Mouse (Mus musculus) small intestine, adult 2 months (tissue): ENCODE results near the gene Zfp426. TPM values are rescaled to one million over a fixed set of nuclear protein-coding genes. Genes with fewer than 3 reads are reported as not detected.

Experiments used
- H3K27ac ChIP-seq: fragments of 200-500 bp; 2 replicates; pipeline ENCODE4 v1.5.1; 2012; ENCODE audit warnings: low read depth, low read length, control low read depth, inconsistent platforms; ENCODE audit not compliant: insufficient read depth
- H3K27me3 ChIP-seq: fragments of 200-500 bp; 2 replicates; pipeline ENCODE4 v1.6.1; 2012; ENCODE audit warnings: mild to moderate bottlenecking, moderate library complexity, low read length, inconsistent platforms; ENCODE audit not compliant: control insufficient read depth, insufficient read depth
- H3K36me3 ChIP-seq: fragments of 200-500 bp; 2 replicates; pipeline ENCODE4 v1.6.1; 2012; ENCODE audit warnings: mild to moderate bottlenecking, low read length, control low read depth, inconsistent platforms; ENCODE audit not compliant: control insufficient read depth, insufficient read depth
- H3K4me1 ChIP-seq: fragments of 200-500 bp; 2 replicates; pipeline ENCODE4 v1.6.1; 2012; ENCODE audit warnings: low read length, inconsistent platforms, mixed read lengths; ENCODE audit not compliant: control insufficient read depth, insufficient read depth, insufficient read length
- H3K4me3 ChIP-seq: fragments of 200-500 bp; 2 replicates; pipeline ENCODE4 v1.5.1; 2012; ENCODE audit warnings: low read depth, mild to moderate bottlenecking, control low read depth, inconsistent platforms, low read length, moderate library complexity
- CTCF ChIP-seq: fragments of 200-500 bp; IDR thresholded peaks from 2 replicates; pipeline ENCODE4 v1.5.1; 2012; ENCODE audit warnings: low read depth, mild to moderate bottlenecking, control low read depth, inconsistent platforms, low read length, moderate library complexity, mixed read lengths; ENCODE audit not compliant: insufficient replicate concordance, insufficient read length; ENCODE audit errors: extremely low read depth
- POLR2A ChIP-seq: fragments of 200-500 bp; IDR thresholded peaks from 2 replicates; pipeline ENCODE4 v1.6.1; 2012; ENCODE audit warnings: low read depth, mild to moderate bottlenecking, control low read depth, inconsistent platforms, low read length, moderate library complexity
- WGBS: fragments of 180-500 bp; shearing (Covaris S2); methylation state at CpG from one replicate; pipeline ENCODE4 v1.1.7; 2018; 5-methylcytosine and 5-hydroxymethylcytosine counted together
- polyA plus RNA-seq: library from polyadenylated mRNA; depleted of rRNA; stranded (reverse); fragments of >200 nt; gene quantifications from 2 replicates; pipeline ENCODE4 v1.2.3, GENCODE M21; 2012

Zfp426 gene
- polyA plus RNA-seq, 1 experiment: 2.3 TPM

GRCm38 (mm10) chr9:20518708-20519107 is 26.2 kb upstream of the Zfp426 start:
- H3K27me3 ChIP-seq: no peaks in the 10 kb centered on the region
- H3K36me3 ChIP-seq: peaks cover 7% of the 10 kb centered on the region
- no peak overlapping the region for H3K27ac ChIP-seq
- 72% methylated on average over 4 of the region's 4 CpGs for WGBS
- no peak overlapping the region for H3K4me3 ChIP-seq
- H3K4me1 ChIP-seq: peaks cover 4% of the 10 kb centered on the region; the same call in 1 of the 2 replicates
- TF ChIP-seq POLR2A (no peak), CTCF (no peak)

- H3K27me3 ChIP-seq: no peaks in the 10 kb centered on the region
- peaks cover 9% of the 10 kb centered on the region for H3K4me1 ChIP-seq
- no peak for TF ChIP-seq CTCF
- no peak for TF ChIP-seq POLR2A
- H3K4me3 ChIP-seq: no peak overlapping the region
- no peak overlapping the region for H3K27ac ChIP-seq
- 100% methylated on average over 1 of the region's 1 CpGs for WGBS
- H3K36me3 ChIP-seq: peaks cover 7% of the 10 kb centered on the region
Measured at GRCm38 (mm10) chr9:20517727-20518126, 25.2 kb upstream of the Zfp426 start.

- Histone ChIP-seq H3K27ac (no peak overlapping the region), H3K36me3 (peaks cover 7% of the 10 kb centered on the region), H3K4me3 (no peak overlapping the region), H3K4me1 (peaks cover 5% of the 10 kb centered on the region), H3K27me3 (no peaks in the 10 kb centered on the region)
- TF ChIP-seq CTCF (no peak), POLR2A (no peak)
- 67% methylated on average over 3 of the region's 3 CpGs for WGBS
Measured at GRCm38 (mm10) chr9:20514016-20514415, 21.5 kb upstream of the Zfp426 start.

- H3K27ac ChIP-seq: peak overlapping the region; percentile 17; the same call in 1 of the 2 replicates
- WGBS: 41% methylated on average over 8 of the region's 8 CpGs
- TF ChIP-seq POLR2A: no peak
- TF ChIP-seq CTCF: no peak
- peaks cover 7% of the 10 kb centered on the region for H3K36me3 ChIP-seq
- no peaks in the 10 kb centered on the region for H3K27me3 ChIP-seq
- no peak overlapping the region for H3K4me3 ChIP-seq
- H3K4me1 ChIP-seq: peaks cover 5% of the 10 kb centered on the region
Measured at GRCm38 (mm10) chr9:20512714-20513113, 20.2 kb upstream of the Zfp426 start.

GRCm38 (mm10) chr9:20511645-20512044 is 19.1 kb upstream of the Zfp426 start:
- Histone ChIP-seq H3K27me3 (no peaks in the 10 kb centered on the region), H3K36me3 (peaks cover 12% of the 10 kb centered on the region), H3K4me1 (peaks cover 5% of the 10 kb centered on the region), H3K27ac (no peak overlapping the region), H3K4me3 (no peak overlapping the region)
- WGBS: 94% methylated on average over 4 of the region's 4 CpGs
- TF ChIP-seq POLR2A (no peak), CTCF (no peak)

GRCm38 (mm10) chr9:20510346-20510745 is 17.8 kb upstream of the Zfp426 start:
- Histone ChIP-seq H3K27ac (no peak overlapping the region), H3K36me3 (peaks cover 17% of the 10 kb centered on the region), H3K27me3 (no peaks in the 10 kb centered on the region), H3K4me3 (no peak overlapping the region), H3K4me1 (peaks cover 5% of the 10 kb centered on the region)
- no peak for TF ChIP-seq POLR2A
- no peak for TF ChIP-seq CTCF
- 13% methylated on average over 1 of the region's 1 CpGs for WGBS

- peaks cover 5% of the 10 kb centered on the region for H3K4me1 ChIP-seq
- H3K36me3 ChIP-seq: peaks cover 21% of the 10 kb centered on the region
- no peak overlapping the region for H3K4me3 ChIP-seq
- 64% methylated on average over 3 of the region's 3 CpGs for WGBS
- no peak for TF ChIP-seq POLR2A
- no peak for TF ChIP-seq CTCF
- H3K27ac ChIP-seq: no peak overlapping the region
- H3K27me3 ChIP-seq: no peaks in the 10 kb centered on the region
Measured at GRCm38 (mm10) chr9:20509676-20510075, 17.1 kb upstream of the Zfp426 start.
